Mouse (Mus musculus): ENCODE data around the gene Gm4922. TPM values are rescaled to one million over a fixed set of nuclear protein-coding genes. Genes with fewer than 3 reads are reported as not detected.

The Gm4922 gene
- not detected in 2 replicates for polyA plus RNA-seq (2012; rRNA removed)

- Histone ChIP-seq H3K27ac (ENCODE audit: insufficient read depth, low read depth, low read length) (no peak within 1 kb of the TSS), H3K4me1 (ENCODE audit: control insufficient read depth, insufficient read depth, low read length) (no peaks in the 10 kb centered on the region), H3K27me3 (replicated peaks; ENCODE audit: control insufficient read depth, insufficient read depth, low read length) (no peaks in the 10 kb centered on the region), H3K36me3 (ENCODE audit: control insufficient read depth, insufficient read depth, low read length) (no peaks in the 10 kb centered on the region), H3K4me3 (ENCODE audit: insufficient read depth, low read depth, low read length) (no peak within 1 kb of the TSS)
- TF ChIP-seq CTCF (conservative IDR thresholded peaks at IDR 0.05; ENCODE audit: insufficient read depth, insufficient read length, low read depth, low read length) (no peak), POLR2A (IDR thresholded peaks at IDR 0.05; ENCODE audit: low read depth, low read length) (no peak)
- DNase-seq: no peak
- 93% methylated on average over 1 of the region's 1 CpGs for WGBS
Measured at GRCm38 (mm10) chr10:18786693-18787092, at the start of gene Gm4922. Gene Gm4922 (minus strand): TSS chr10:18786793.

DNA sequence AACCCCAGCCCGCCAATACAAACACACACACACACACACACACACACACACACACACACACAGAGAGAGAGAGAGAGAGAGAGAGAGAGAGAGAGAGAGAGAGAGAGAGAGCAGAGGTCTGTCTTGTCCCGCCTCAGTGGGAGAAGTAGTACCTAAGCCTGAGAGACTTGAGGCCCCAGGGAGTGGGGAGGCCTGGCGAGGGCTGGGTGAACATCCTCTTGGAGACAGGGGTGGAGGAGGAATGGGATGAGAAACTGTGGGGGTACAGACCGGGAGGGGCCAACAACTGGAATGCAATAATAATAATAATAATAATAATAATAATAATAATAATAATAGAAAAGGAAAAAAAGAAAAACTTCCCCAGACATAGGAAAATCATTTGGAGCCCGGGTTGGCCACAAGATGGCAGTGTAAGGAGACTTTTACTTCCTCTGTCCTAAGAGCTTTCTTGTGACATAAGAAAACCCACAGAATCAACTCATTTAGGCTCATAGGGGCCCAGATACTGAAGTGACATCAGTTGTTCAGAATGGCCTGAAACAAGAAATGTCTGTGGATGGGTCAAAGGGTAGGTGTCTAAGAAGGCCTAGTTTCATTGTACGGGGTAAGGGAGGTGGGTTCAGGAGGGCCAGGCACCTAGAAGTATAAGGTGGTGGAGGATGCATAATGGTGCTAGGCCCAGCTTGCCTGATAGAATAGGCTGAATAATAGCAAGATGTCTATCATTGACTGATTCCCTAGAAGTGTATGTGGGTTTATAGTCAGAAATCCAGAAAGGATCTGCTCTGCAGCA lies 49.3 kb upstream of the Gm4922 start:
- Histone ChIP-seq H3K27me3 (replicated peaks; ENCODE audit: control insufficient read depth, insufficient read depth, low read length) (no peaks in the 10 kb centered on the region), H3K4me3 (ENCODE audit: insufficient read depth, low read depth, low read length) (no peak overlapping the region), H3K27ac (ENCODE audit: insufficient read depth, low read depth, low read length) (no peak overlapping the region), H3K4me1 (ENCODE audit: control insufficient read depth, insufficient read depth, low read length) (no peaks in the 10 kb centered on the region), H3K36me3 (ENCODE audit: control insufficient read depth, insufficient read depth, low read length) (no peaks in the 10 kb centered on the region)
- TF ChIP-seq POLR2A (IDR thresholded peaks at IDR 0.05; ENCODE audit: low read depth, low read length): no peak
- TF ChIP-seq CTCF (conservative IDR thresholded peaks at IDR 0.05; ENCODE audit: insufficient read depth, insufficient read length, low read depth, low read length): peak; percentile 24; the same call in 1 of the 2 replicates
- WGBS: 66% methylated on average over 6 of the region's 6 CpGs
- peak; percentile 22 for DNase-seq

DNA sequence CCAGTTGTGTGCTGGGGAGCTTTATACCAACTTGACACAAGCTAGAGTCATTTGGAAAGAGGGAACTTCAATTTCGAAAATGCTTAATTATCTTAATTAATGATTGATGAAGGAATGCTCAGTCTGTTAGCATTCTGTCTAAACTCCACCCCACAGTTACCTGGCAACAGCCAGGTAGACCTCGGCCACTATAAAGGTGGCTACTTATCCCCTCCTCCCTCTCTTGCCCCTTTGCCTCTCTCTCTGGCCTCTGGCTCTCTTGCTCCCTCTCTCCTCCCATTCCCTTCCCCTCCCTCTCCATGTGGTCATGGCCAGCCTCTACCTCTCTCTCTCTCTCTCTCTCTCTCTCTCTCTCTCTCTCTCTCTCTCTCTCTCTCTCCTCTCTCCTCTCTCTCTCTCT lies 47.8 kb upstream of the Gm4922 start:
- Histone ChIP-seq H3K27me3 (replicated peaks; ENCODE audit: control insufficient read depth, insufficient read depth, low read length) (no peaks in the 10 kb centered on the region), H3K36me3 (ENCODE audit: control insufficient read depth, insufficient read depth, low read length) (no peaks in the 10 kb centered on the region), H3K4me3 (ENCODE audit: insufficient read depth, low read depth, low read length) (no peak overlapping the region), H3K4me1 (ENCODE audit: control insufficient read depth, insufficient read depth, low read length) (no peaks in the 10 kb centered on the region), H3K27ac (ENCODE audit: insufficient read depth, low read depth, low read length) (no peak overlapping the region)
- TF ChIP-seq CTCF (conservative IDR thresholded peaks at IDR 0.05; ENCODE audit: insufficient read depth, insufficient read length, low read depth, low read length) (no peak), POLR2A (IDR thresholded peaks at IDR 0.05; ENCODE audit: low read depth, low read length) (no peak)
- 21% methylated on average over 2 of the region's 2 CpGs for WGBS
- peak; percentile 60 for DNase-seq

- TF ChIP-seq CTCF (conservative IDR thresholded peaks at IDR 0.05; ENCODE audit: insufficient read depth, insufficient read length, low read depth, low read length) (no peak), POLR2A (IDR thresholded peaks at IDR 0.05; ENCODE audit: low read depth, low read length) (no peak)
- H3K4me1 ChIP-seq (ENCODE audit: control insufficient read depth, insufficient read depth, low read length): no peaks in the 10 kb centered on the region
Measured at GRCm38 (mm10) chr10:18831823-18832222, 45.2 kb upstream of the Gm4922 start.

DNA sequence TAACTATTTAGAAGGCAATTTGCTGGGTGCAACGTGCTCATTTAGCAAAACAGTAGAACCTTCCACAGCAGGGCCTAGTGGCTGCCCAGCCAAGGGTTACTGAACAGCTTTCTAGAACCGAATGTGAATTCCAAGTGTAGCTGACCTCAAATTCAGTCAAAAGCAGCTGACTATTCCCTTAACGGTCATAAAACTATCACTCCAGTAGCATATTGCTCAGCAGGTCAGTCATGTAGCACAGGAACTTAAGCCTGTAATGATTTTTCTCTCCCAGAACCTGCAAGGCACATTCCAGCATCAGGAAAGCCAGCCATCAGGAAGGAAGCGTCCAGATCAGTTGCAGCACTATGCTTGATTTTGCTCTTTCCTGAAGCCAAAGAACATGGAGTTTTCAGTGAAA lies 43.8 kb upstream of the Gm4922 start:
- DNase-seq: peak; percentile 11
- H3K36me3 ChIP-seq (ENCODE audit: control insufficient read depth, insufficient read depth, low read length): no peaks in the 10 kb centered on the region
- TF ChIP-seq POLR2A (IDR thresholded peaks at IDR 0.05; ENCODE audit: low read depth, low read length) (no peak), CTCF (conservative IDR thresholded peaks at IDR 0.05; ENCODE audit: insufficient read depth, insufficient read length, low read depth, low read length) (no peak)
- H3K4me3 ChIP-seq (ENCODE audit: insufficient read depth, low read depth, low read length): no peak overlapping the region
- H3K27ac ChIP-seq (ENCODE audit: insufficient read depth, low read depth, low read length): no peak overlapping the region
- H3K4me1 ChIP-seq (ENCODE audit: control insufficient read depth, insufficient read depth, low read length): no peaks in the 10 kb centered on the region
- 36% methylated on average over 4 of the region's 4 CpGs for WGBS
- H3K27me3 ChIP-seq (replicated peaks; ENCODE audit: control insufficient read depth, insufficient read depth, low read length): no peaks in the 10 kb centered on the region; the same call in 1 of the 2 replicates

More at GRCm38 (mm10) chr10:18831823-18832222, 45.2 kb upstream of the Gm4922 start:
- Histone ChIP-seq H3K27ac (ENCODE audit: insufficient read depth, low read depth, low read length) (no peak overlapping the region), H3K4me3 (ENCODE audit: insufficient read depth, low read depth, low read length) (no peak overlapping the region), H3K27me3 (replicated peaks; ENCODE audit: control insufficient read depth, insufficient read depth, low read length) (no peaks in the 10 kb centered on the region; the same call in 1 of the 2 replicates), H3K36me3 (ENCODE audit: control insufficient read depth, insufficient read depth, low read length) (no peaks in the 10 kb centered on the region)
- DNase-seq: no peak
- WGBS: 71% methylated on average over 7 of the region's 7 CpGs

GRCm38 (mm10) chr10:18827936-18828335 lies 41.3 kb upstream of the Gm4922 start:
- TF ChIP-seq POLR2A (IDR thresholded peaks at IDR 0.05; ENCODE audit: low read depth, low read length) (no peak), CTCF (conservative IDR thresholded peaks at IDR 0.05; ENCODE audit: insufficient read depth, insufficient read length, low read depth, low read length) (no peak)
- no peak overlapping the region for H3K4me3 ChIP-seq (ENCODE audit: insufficient read depth, low read depth, low read length)
- DNase-seq: no peak
- no peak overlapping the region for H3K27ac ChIP-seq (ENCODE audit: insufficient read depth, low read depth, low read length)
- H3K27me3 ChIP-seq (replicated peaks; ENCODE audit: control insufficient read depth, insufficient read depth, low read length): no peaks in the 10 kb centered on the region; the same call in 1 of the 2 replicates
- 87% methylated on average over 2 of the region's 2 CpGs for WGBS
- no peaks in the 10 kb centered on the region for H3K4me1 ChIP-seq (ENCODE audit: control insufficient read depth, insufficient read depth, low read length)
- H3K36me3 ChIP-seq (ENCODE audit: control insufficient read depth, insufficient read depth, low read length): no peaks in the 10 kb centered on the region

GRCm38 (mm10) chr10:18826107-18826506 lies 39.5 kb upstream of the Gm4922 start:
- Histone ChIP-seq H3K36me3 (ENCODE audit: control insufficient read depth, insufficient read depth, low read length) (no peaks in the 10 kb centered on the region), H3K4me3 (ENCODE audit: insufficient read depth, low read depth, low read length) (no peak overlapping the region), H3K27me3 (replicated peaks; ENCODE audit: control insufficient read depth, insufficient read depth, low read length) (no peaks in the 10 kb centered on the region; the same call in 1 of the 2 replicates), H3K4me1 (ENCODE audit: control insufficient read depth, insufficient read depth, low read length) (no peaks in the 10 kb centered on the region), H3K27ac (ENCODE audit: insufficient read depth, low read depth, low read length) (no peak overlapping the region)
- no peak for TF ChIP-seq CTCF (conservative IDR thresholded peaks at IDR 0.05; ENCODE audit: insufficient read depth, insufficient read length, low read depth, low read length)
- TF ChIP-seq POLR2A (IDR thresholded peaks at IDR 0.05; ENCODE audit: low read depth, low read length): no peak
- DNase-seq: no peak
- WGBS: 70% methylated on average over 2 of the region's 2 CpGs

Measured in kidney, adult 2 months (tissue).